Mouse (Mus musculus): ENCODE measurements around the gene 4933427I04Rik. TPM values are rescaled to one million over a fixed set of nuclear protein-coding genes. Genes with fewer than 3 reads are reported as not detected.

The 4933427I04Rik gene
- polyA plus RNA-seq, 1 experiment from 2014 or later, result not detected

DNA sequence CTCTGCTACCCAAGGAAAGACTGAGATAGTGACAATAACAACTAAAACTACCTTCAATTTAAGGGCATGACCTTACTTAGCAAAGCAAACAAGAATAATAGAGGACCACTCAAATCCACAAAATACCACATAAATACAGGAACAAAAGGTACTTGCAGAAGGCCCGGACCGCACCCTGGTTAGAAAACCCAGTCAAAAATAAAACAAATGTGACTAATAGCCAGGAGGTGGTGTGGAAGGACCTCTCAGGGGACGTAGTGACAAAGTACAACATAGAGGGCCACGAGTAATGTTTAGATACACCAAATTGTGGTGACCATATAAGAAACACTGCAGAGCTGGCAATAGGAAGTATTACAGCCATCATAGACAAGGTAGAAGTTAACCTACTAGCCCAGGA is 34.8 kb downstream of the 4933427I04Rik start:
- Histone ChIP-seq H3K36me3 (no peaks in the 10 kb centered on the region), H3K27ac (no peak overlapping the region), H3K27me3 (0 out of 2 replicates have a peak, but pooled peaks cover 4% of the 10 kb centered on the region), H3K4me3 (replicated peaks) (no peak overlapping the region), H3K4me2 (no peak overlapping the region), H3K9ac (no peak overlapping the region), H3K9me3 (replicated peaks) (no peaks in the 10 kb centered on the region), H3K4me1 (replicated peaks) (no peaks in the 10 kb centered on the region)
- WGBS (ENCODE audit: insufficient replicate concordance), result 79% methylated on average over 4 of the region's 4 CpGs
- no peak for DNase-seq
- ATAC-seq (ENCODE audit: low read depth), result no peak

DNA sequence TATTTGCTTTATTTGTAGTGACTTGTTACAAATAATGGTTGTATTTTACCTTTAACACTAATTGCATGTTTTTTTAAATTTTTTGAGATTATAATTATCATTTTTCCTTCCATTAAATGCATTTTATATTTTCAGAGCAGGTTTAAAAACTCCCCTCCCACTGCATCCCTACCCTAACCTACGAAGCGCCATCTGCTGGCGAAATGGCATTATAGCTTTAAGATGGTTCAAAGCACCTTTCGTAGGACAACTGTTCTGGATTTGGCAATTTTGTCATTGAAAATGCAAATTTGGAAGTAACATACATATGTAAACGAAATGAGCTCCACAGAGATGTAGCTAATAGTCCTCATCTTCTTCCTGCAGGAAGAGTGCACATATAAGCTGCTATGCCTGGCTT is 39.2 kb downstream of the 4933427I04Rik start:
- Histone ChIP-seq H3K27ac (no peak overlapping the region), H3K4me1 (replicated peaks) (peaks cover 7% of the 10 kb centered on the region), H3K27me3 (0 out of 2 replicates have a peak, but pooled peaks cover 2% of the 10 kb centered on the region), H3K4me3 (replicated peaks) (no peak overlapping the region), H3K9me3 (replicated peaks) (no peaks in the 10 kb centered on the region), H3K4me2 (no peak overlapping the region), H3K9ac (no peak overlapping the region), H3K36me3 (no peaks in the 10 kb centered on the region)
- 10% methylated on average over 5 of the region's 5 CpGs for WGBS (ENCODE audit: insufficient replicate concordance)
- ATAC-seq (ENCODE audit: low read depth), result no peak
- no peak for DNase-seq

GRCm38 (mm10) chr4:123903432-123903831 is 44.0 kb downstream of the 4933427I04Rik start:
- no peaks in the 10 kb centered on the region for H3K27me3 ChIP-seq
- no peak overlapping the region for H3K27ac ChIP-seq
- ATAC-seq (ENCODE audit: low read depth) (no peak), DNase-seq (no peak)
- H3K4me2 ChIP-seq, result no peak overlapping the region
- H3K4me1 ChIP-seq (replicated peaks), result peaks cover 31% of the 10 kb centered on the region
- no peak overlapping the region for H3K4me3 ChIP-seq (replicated peaks)
- H3K9ac ChIP-seq, result no peak overlapping the region
- H3K36me3 ChIP-seq, result 0 out of 2 replicates have a peak, but pooled peaks cover 4% of the 10 kb centered on the region
- 58% methylated on average over 3 of the region's 3 CpGs for WGBS (ENCODE audit: insufficient replicate concordance)
- H3K9me3 ChIP-seq (replicated peaks), result no peaks in the 10 kb centered on the region

DNA sequence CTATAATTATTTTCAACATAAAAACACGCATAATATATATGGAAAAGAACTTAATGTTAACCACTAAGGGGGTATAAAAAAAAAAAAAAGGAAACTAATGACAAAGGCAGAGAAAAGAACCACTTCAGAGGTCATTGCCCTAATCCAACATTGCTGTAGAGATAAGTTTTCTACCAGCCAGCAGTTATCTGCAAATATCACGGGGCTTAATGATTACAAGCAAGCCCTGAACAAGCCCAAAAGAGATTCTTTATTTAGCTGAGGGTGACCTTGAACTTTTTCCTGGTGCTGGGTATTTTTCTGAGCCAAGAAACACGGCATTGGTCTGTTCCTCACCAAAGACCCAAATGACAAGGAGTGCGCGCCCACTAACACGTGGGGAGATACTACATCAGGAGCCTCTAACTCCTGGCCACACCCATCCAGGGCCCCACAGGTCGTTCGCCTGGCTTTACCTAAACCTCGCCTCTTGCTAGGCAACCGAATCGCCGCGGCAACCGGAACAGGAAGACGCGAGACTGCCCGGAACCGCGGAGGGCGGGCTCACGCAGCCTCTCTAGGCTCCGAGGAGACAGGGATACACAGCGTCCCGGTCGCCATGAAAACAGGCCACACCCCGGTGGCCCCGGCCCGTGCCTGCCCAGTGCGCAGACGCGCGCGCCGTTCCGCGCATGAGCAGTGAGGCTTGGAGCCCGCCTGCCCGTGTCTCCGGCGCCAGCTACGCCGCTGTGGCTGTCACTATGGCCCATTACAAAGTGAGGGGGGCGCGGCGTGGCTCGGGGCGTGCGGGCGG is 45.0 kb downstream of the 4933427I04Rik start, which contains the start of gene Mycbp:
TSS of gene Mycbp (plus strand) at position 500 of the 793 bp plus-strand sequence.
- H3K9ac ChIP-seq, result peak within 1 kb of the TSS; percentile 86
- peak within 1 kb of the TSS; percentile 86 for H3K27ac ChIP-seq
- no peaks in the 10 kb centered on the region for H3K27me3 ChIP-seq
- WGBS (ENCODE audit: insufficient replicate concordance), result under 1% methylated on average over 48 of the region's 49 CpGs
- peak within 1 kb of the TSS; percentile 85 for H3K4me2 ChIP-seq
- H3K4me1 ChIP-seq (replicated peaks), result peaks cover 31% of the 10 kb centered on the region
- ATAC-seq (ENCODE audit: low read depth) (peak; percentile 100), DNase-seq (peak; percentile 99)
- no peaks in the 10 kb centered on the region for H3K9me3 ChIP-seq (replicated peaks)
- peak within 1 kb of the TSS; percentile 76 for H3K4me3 ChIP-seq (replicated peaks)
- peaks cover 13% of the 10 kb centered on the region for H3K36me3 ChIP-seq

DNA sequence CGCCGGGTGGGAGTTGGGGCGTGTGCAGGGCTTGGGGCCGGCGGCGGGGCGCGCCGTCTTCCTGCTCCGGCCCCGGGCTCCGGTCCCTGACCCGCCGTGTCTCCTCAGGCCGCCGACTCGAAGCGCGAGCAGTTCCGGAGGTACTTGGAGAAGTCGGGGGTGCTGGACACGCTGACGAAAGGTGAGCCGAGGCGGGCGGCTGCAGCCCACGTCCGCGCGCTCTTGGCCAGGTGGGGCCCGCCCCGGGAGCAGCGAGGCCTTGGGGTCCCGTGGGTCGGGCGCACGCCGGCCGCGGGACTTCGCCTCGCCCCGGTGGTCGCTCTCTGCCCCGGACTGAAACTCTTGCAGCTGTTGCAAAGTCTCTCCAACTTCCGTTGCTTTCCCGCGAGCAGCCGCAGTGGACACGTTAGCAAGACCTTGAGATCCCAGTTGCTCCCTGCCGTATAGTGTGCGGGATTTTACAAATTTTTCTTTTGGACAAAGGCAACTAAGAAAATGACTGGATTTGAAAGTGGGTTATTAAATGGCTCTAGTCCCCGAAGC is 45.7 kb downstream of the 4933427I04Rik start:
- DNase-seq (no peak), ATAC-seq (ENCODE audit: low read depth) (no peak)
- Histone ChIP-seq H3K4me2 (peak overlapping the region; percentile 85), H3K27ac (peak overlapping the region; percentile 86), H3K27me3 (no peaks in the 10 kb centered on the region), H3K9me3 (replicated peaks) (no peaks in the 10 kb centered on the region), H3K4me1 (replicated peaks) (peaks cover 31% of the 10 kb centered on the region), H3K36me3 (peaks cover 20% of the 10 kb centered on the region), H3K9ac (peak overlapping the region; percentile 86), H3K4me3 (replicated peaks) (peak overlapping the region; percentile 76)
- WGBS (ENCODE audit: insufficient replicate concordance), result under 1% methylated on average over 47 of the region's 53 CpGs

GRCm38 (mm10) chr4:123911503-123911902 is 52.0 kb downstream of the 4933427I04Rik start:
- 76% methylated on average over 4 of the region's 4 CpGs for WGBS (ENCODE audit: insufficient replicate concordance)
- no peak overlapping the region for H3K9ac ChIP-seq
- H3K27me3 ChIP-seq, result no peaks in the 10 kb centered on the region
- peaks cover 47% of the 10 kb centered on the region for H3K36me3 ChIP-seq
- no peak for DNase-seq
- H3K9me3 ChIP-seq (replicated peaks), result no peaks in the 10 kb centered on the region
- peaks cover 21% of the 10 kb centered on the region for H3K4me1 ChIP-seq (replicated peaks)
- no peak for ATAC-seq (ENCODE audit: low read depth)
- no peak overlapping the region for H3K27ac ChIP-seq
- H3K4me2 ChIP-seq, result no peak overlapping the region
- H3K4me3 ChIP-seq (replicated peaks), result no peak overlapping the region

- Histone ChIP-seq H3K4me3 (replicated peaks) (no peak overlapping the region), H3K9me3 (replicated peaks) (no peaks in the 10 kb centered on the region), H3K4me1 (replicated peaks) (peaks cover 19% of the 10 kb centered on the region), H3K36me3 (peaks cover 47% of the 10 kb centered on the region), H3K9ac (no peak overlapping the region), H3K27me3 (no peaks in the 10 kb centered on the region), H3K27ac (no peak overlapping the region), H3K4me2 (no peak overlapping the region)
- WGBS (ENCODE audit: insufficient replicate concordance), result 46% methylated on average over 2 of the region's 2 CpGs
- ATAC-seq (ENCODE audit: low read depth), result no peak
- no peak for DNase-seq
Observed at GRCm38 (mm10) chr4:123912431-123912830, 53.0 kb downstream of the 4933427I04Rik start.

Other genes starting within 250 kb of the 4933427I04Rik start
- gene Macf1, start 175.3 kb upstream of the 4933427I04Rik start, polyA plus RNA-seq (2015; fragmentation: Nextera tagmentation; extraction: Ambion mirVana), result 9.5 and 9.8 TPM in 2 replicates
- 192 and 201 TPM in 2 replicates for gene Ndufs5, start 141.5 kb upstream of the 4933427I04Rik start, polyA plus RNA-seq (2015; fragmentation: Nextera tagmentation; extraction: Ambion mirVana)
- 28.3 and 31.7 TPM in 2 replicates for gene Akirin1, start 109.3 kb upstream of the 4933427I04Rik start, polyA plus RNA-seq (2015; fragmentation: Nextera tagmentation; extraction: Ambion mirVana)
- not detected in 2 replicates for gene Rhbdl2, start 71.8 kb upstream of the 4933427I04Rik start, polyA plus RNA-seq (2015; fragmentation: Nextera tagmentation; extraction: Ambion mirVana)
- 79.1 and 85.2 TPM in 2 replicates for gene Mycbp, start 45.2 kb downstream of the 4933427I04Rik start, polyA plus RNA-seq (2015; fragmentation: Nextera tagmentation; extraction: Ambion mirVana)
- 21.4 and 25.4 TPM in 2 replicates for gene Rragc, start 57.8 kb downstream of the 4933427I04Rik start, polyA plus RNA-seq (2015; fragmentation: Nextera tagmentation; extraction: Ambion mirVana)
- gene 4930535I16Rik, start 58.3 kb downstream of the 4933427I04Rik start, polyA plus RNA-seq (2015; fragmentation: Nextera tagmentation; extraction: Ambion mirVana), result not detected in 2 replicates